Mouse (Mus musculus): ENCODE data around the gene Rbfox2.

The Rbfox2 gene

DNA sequence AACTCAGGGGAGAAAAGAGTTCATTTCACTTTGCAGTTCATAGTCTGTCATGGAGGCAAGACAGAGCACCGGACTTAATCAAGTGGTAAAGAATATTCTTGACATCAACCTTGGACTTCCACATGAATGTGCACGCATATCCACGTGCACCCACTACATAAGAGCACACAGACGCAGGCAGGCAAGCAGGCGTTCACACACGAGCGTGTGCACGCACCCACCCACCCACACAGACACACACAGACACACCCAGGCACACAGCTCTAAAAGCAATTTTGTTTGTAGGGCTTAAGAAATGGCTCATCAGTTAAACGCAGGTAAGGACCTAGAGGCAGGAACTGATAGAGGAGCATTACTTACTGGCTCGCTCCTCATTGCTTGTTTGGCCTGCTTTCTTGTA, 172.3 kb downstream of the Rbfox2 start:
- no peak for DNase-seq

DNA sequence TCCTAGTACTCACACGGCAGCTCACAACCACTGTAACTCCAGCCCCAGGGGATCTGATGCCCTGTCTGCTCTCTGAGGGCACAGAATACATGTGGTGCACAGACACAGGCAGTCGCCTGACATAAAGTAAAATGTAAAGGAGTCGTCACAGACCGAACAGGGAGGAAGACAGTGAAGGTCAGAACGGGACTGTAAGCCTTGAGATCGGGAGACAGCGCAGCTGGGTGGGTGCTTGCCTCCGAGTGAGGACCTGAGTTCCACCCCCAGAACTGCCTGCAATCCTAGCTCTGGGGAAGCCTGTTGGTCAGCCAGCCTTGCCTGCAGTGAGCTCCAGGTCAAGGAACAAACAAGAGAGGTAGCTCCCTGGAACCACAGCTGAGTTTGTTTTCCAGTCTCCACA, 177.7 kb downstream of the Rbfox2 start:
- no peak for DNase-seq

DNA sequence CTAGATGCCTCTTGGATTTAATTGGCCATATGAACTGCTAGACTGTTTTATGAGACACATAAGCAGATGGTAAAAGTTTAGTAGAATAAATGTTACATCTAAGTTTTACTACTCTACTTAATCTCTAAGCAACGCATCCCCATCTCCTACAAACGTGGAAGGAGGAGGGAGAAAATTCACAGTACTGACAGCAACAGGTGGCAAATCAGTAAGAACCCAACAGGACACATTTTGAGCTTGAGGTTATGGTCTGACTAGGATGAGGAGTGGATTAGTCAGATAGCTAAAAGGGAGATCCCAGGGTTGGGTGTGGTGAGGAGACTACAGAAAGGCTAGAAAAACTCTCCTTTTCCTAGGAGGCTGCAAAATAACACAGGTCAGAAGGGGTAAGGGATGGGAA, 179.1 kb downstream of the Rbfox2 start:
- no peak for DNase-seq

DNA sequence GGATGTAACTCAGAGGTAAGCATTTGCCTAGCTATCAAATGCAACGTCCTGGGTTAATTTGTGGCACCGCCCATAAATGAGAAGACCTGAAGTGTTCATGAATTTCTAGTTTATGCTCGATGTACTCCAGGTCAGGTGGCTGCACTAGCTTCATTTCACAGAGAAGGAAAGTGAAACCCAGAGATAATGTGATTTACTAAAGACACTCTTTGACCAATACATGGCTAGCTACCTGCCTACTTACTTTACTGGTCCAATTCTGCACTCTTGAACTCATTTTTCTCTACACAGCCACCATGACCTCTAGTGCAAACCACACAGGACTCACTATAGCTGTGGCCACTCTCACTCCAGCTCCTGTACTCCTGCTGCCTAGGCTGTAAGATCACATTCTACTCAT, 180.1 kb downstream of the Rbfox2 start:
- no peak for DNase-seq

DNA sequence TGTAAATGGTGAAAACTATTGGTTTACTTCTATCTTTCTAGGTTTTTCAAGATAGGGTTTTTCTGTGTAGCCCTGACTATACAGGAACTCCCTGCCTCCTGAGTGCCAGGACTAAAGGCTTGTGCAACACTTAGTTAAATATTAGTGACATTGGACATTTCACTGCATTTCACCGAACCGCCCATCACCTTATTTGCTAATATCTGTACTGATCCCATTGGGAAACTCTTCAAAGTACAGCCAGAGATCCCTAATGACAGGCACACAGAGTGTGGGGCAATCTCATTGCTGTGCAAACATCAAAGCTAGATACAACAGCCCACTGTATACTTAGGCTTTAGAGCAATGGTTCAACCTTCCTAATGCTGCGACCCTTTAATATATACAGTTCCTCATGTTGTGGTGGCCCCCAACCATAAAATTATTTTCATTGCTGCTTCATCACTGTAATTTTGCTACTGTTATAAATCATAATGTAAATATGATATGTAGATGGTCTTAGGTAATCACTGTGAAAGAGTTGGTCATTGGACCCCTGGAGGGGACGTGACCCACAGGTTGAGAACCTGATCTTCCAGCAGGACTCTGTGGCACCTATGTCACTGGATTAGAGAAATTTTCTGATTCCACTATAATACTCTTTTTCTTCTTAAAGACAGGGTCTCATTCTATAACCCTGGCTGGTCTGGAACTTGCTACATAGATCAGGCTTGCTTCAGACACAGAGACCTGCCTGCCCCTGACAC, 182.3 kb downstream of the Rbfox2 start:
- DNase-seq: no peak

DNA sequence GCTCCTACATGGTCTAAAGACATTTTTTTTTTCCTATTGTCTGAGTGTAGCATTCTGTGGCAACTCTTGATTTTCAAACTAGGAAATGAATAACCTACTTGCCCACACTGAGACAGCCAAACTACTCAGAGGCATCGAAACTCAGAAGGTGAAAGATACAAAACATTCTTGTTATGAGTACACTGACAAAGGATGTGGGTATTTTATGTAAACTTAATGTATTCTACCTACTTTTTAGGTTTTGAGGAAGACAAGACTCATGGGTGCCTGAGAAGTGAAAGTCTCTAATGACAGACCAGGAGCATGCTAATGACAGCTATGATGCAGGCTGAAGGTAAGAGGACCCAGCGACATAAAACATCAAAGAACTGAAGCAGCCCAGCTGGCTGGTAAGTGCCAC, 184.0 kb downstream of the Rbfox2 start:
- no peak for DNase-seq

DNA sequence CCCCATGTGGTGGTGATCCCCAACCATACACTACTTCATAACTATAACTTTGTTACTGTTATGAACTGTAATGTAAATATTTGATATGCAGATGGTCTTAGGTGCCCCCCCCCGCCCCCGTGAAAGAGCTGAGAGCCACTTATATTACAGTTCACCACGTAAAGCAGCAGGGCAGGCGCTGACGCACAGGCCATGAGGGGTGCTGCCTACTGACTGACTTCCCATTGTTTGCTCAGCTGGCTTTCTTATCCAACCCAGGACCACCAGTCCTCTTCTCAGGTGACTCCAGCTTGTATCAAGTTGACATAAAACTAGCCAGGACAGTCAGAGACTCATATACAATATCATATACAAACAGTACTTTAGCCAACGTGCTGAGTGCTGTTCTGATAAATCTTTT, 184.6 kb downstream of the Rbfox2 start:
- DNase-seq: no peak

DNA sequence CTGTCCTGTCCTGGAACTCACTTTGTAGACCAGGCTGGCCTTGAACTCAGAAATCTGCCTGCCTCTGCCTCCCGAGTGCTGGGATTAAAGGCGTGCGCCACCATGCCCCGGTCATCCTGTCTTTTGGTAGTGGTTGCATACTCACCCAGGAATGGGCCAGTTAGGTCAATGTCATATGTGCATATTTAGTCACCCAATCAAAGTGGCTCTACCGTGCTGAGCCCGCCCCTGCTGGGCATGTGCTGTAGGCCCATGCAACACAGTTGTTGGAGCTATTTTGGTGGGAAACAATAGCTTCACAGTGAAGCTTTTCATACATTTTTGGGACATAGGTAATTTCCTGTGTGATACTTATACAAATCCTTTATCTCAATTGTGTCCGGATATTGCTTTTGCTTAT, 187.1 kb downstream of the Rbfox2 start:
- no peak for DNase-seq

DNA sequence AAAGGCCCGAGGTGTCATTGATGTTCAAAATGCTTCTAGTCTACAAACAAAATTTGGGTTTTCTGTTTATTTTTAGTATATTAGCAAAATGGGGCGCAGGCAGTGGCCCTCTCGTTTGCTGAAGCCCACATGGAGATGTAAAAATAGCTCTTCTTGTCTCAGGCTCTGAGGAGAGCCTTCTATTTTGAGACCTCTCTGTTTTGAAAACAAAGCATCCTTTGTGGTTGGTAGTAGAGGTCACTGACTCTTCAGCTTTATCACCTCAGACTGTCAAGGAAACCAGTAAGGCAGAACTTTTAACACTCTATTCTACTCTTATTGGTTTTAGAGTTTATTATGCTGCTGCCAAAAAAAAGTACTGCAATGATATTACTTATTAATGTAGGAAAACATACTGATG, 189.6 kb downstream of the Rbfox2 start:
- no peak for DNase-seq

DNA sequence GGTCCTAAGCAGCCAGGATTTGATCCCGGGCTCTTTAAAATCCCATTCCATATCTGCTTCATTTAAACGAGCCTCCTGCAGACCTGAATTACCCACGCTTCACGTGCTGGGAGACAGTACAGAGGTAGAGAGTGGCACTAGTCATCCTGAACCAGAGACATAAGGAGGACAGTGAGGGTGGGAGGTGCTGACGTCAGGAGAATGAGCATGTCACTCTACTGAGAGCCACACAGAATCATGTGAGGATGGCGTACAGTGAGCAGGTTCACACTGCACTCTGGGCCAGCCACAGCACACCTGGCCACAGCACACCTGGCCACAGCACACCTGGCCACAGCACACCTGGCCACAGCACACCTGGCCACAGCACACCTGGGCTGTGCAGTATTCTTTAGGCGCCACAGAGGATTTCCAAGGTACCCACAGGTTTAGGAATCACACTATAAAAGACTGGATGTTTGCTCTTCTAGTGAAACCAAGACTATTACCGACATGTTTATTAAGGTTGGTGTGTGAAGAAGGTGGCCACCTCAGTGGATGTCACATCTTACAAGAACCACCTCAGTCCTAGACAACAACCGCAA, 190.6 kb downstream of the Rbfox2 start:
- no peak for DNase-seq

DNA sequence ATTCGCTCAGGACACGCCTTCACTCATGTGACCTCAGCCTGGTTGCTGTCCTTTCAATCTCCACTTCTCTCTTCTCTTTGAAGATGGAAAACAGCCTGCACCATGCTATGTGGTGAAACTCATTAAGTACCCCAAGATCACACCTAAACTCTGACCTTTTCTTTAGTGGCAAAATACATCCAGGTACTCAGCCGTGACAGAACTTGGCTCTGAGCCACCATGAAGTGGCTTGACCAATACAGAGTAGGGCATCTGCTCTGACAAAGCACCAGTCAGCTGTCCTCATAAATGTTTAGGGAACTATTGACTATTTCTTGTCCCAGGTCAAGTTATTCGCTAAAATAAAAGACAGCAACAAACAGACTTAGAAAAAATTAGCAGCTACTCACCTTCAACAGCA, 191.3 kb downstream of the Rbfox2 start:
- no peak for DNase-seq

DNA sequence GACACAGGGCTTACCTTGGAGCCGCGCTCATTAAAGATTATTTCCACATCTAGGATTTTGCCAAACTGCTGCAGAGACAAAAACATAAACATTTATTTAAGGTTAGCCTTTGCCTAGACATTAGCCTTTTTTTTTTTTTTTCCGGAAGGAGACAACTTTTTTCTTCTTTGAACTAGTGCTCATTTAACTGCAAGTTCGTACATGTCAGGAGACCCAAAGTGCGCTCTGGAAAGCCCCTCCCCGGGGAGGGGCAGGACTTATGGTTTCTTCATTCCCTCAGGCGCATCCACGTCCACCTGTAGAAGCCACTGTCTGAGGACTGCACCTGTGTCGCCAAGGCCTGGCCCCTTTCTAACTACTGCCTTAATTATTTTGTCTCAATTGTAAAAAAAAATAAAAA, 193.2 kb downstream of the Rbfox2 start:
- no peak for DNase-seq

DNA sequence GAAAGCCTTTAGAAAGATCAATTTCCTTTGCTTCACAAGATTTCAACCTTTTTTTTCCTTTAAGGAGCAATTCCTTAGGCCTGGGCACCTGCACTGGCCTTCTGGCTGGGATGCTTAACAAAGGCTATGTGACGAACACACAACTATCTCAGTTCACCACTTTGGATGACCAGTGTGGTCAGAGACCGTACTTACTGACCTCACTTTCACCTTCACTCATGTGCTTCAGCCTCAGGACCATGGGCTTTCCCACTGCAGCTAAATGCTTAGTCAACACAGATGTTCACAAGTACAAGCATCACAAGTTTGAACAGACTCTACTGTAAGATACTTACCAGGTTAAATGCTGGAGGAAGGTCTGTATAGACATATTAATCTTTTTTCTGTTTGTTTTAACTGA, 194.4 kb downstream of the Rbfox2 start:
- DNase-seq: no peak

DNA sequence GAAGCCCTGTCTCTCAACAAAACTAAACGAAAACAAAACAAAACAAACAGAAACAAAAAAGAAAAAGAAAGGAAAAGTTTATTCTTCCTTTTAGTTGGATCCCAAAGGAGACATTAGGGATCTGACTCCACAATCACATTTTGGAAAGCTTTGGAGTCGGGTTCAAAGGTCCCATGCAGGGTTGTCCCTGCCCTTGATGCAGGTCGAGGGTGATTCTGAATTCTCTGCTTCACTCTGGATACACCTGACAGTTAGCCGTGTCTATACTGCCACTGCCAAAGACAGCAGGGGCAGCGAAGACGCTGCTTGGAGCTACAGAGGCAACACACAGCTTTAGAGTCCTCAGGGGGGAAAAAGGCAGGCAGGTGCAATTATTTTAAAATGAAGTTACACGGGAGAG, 194.9 kb downstream of the Rbfox2 start:
- no peak for DNase-seq

DNA sequence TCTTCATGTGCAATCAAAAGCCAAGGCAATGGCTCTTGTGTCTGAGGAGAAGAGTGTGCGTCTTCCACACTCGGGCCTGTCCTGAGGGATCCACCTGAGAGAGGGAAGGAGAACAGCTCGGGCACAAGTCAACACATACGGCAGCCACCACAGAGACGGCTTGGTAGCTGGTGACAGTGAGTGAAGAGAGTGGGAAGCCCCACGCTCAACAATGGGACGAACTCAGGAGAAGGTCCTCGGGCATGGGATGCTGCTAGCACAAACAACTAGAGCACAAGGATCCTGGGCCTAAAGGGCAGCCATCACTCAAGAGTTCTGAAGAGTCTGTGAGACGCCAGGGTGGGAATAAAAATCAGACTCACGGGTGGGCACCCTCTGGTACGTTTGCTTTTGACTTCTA, 196.4 kb downstream of the Rbfox2 start:
- no peak for DNase-seq

DNA sequence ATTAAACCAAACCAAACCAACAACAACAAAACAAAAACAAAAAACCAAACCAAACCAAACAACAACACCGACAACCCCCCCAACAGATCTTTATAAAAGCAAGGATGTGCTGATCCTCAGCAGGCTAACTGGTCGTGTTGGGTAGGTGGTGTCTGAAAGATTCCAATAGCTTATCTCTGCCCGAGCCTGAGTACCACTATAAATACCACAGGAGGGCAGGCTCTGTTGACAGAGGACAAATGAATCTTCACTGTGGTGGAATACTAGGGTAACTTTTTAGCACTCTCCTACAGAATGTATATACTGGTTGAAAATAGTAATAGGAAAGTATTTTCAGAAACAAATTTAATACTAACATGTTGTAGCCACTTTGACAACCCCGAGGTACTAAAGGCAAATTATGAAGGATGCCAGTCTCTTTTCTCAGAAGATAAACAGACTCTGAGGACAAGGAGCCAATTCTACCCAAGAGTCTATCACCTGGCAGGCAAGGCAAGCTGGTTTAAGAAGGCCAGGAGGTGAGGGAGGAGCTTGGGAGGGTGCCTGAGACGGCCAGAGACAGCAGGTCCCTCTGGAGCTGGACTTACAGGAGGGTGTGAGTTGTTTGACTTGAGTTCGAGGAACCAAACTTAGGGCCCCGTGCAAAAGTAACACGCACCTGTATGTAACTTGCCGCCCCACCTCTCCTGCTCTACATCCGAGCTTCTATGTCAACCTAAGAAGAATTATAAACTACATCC, 199.5 kb downstream of the Rbfox2 start:
- DNase-seq: no peak

DNA sequence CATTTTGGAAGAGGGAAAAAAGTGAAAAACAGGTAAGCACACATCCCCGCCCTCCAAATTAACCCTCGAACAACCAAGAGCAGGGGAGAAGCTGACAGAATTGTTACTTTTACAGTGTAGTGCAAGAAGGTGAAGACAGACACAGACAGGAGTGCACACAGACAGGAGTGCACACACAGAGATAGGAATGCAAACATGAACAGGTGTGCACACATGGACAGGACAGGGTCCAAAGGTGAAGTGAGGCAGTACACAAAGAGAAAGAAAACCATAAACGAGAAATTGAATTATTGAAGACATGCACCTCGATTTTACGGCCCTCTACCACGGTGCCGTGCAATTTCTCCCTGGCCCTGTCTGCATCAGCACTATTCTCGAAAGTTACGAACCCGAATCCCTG, 201.5 kb downstream of the Rbfox2 start:
- no peak for DNase-seq

DNA sequence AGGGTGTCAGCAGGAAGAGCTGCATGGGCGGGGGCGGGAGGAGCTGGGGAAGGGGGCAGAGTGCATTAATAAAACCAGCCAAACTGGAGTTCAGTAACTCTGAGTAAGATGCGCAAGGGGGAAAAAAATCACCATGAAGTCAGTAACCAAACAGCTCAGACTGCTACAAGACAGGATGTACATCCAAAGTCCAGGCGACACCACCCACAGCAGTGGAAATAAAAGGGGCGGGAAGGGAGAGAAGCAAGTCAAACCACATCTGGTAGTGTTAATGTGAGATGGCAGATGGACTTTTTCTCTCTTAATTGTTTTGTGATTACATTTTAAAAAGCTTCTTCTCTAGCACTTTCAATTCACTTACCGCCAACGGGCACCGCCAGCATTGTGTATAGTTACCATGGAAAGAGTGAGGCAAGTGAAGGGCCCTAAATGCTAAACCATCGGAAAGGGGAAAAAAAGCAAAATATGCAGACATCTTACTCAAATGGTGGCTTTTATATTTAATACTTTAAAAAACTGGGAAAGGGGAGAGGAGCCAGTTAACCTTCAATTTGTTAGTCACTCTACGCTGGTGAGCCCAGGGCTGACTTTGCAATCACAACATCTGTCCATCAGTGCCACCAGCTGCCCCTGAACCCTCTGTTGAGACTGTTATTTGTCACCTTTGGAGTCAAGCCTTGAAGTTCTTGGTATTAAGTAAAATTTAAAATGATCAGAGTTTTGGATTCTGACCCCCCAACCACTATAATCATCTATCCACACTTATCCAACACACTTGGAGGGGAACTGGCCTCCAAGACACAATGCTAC, 202.2 kb downstream of the Rbfox2 start:
- DNase-seq: peak; percentile 14

DNA sequence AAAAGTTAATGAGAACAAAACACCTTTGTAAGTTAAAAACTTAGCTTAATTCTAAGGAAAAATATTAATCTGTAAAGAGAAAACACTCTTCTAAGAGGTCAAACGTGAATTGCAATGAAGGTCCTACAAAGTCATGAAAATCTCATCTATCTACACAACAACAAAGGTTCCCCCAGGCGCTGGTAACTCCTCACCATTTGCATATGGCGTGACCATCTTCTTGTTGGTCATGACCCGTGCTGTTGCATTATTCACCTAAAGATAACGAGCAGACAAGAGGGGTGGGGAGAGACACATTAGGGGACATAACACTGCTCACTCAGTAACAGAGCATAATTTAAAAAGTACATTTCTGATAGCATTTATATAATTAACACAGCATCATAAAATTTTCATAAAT, 204.1 kb downstream of the Rbfox2 start:
- DNase-seq: no peak

DNA sequence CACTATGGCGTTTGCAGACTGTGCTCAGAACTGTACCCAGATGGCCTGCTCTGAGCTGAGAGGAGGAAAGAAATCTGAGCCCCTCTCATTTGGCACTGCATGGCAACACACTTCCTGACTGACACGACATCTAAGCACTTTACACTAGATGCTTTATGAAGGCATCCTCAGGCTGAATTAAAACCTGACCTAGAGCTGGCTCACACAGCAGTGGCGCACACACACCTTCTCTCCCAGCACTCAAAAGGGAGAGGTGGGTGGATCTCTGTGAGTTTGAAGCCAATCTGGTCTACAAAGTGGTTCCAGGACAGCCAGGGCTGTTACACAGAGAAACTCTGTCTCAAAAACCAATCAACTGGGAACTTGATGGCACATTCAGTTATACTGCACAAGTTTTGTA, 207.0 kb downstream of the Rbfox2 start:
- no peak for DNase-seq

DNA sequence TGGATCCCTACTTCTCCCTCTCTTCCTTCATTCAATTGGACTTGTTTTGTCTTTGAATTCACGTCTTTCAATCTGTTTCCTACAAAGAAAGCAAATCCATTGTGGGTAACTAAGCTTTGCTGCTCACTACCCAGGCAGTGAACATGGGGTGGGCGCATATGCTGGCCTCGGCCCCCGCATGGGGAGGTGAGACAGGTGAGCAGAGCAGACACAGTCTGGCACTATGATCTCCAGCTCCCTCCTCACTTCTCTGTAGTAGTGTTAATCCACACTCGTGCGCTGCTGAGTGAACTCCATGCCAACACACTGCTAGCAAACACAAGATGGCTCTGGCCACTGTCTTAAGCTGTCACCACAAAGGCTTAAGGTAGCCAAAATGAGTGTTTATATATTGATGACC, 209.4 kb downstream of the Rbfox2 start:
- no peak for DNase-seq

DNA sequence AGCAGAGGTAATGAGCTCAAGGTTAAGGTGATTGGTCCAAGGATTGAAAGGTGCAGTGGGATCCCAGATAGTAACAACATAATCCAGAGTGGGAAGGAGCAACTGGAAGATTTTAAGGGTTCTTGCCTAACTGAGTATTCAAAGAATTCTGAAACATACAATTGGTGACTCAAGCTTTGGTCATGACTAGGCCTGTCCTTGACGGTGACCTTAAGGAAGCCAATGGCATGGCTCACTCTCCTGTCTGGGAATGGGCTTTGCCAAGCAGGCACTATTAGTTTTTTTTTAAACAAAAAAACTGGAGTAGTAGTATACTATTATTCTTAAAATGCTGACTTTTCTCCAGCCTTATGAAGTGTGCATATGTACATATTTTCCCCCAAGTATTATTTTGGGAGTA, 211.6 kb downstream of the Rbfox2 start:
- no peak for DNase-seq

DNA sequence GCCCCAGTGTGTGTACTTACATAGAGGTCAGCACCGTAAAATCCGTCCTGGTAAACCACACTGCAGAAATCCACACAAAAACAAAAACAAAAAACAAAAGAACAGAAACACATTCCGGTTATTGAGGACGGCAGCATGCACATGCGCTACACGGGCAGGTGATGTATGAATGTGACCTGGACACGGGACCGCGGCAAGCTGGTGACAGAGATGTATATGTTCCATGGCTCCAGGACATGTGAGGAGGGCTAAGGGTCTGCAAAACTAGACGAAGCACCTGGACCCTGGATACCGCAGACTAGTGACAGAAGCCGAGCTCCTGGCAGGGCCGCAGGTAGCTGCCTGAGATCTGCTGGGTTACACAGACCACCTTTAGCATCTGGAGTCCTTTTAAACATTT, 212.4 kb downstream of the Rbfox2 start:
- no peak for DNase-seq

DNA sequence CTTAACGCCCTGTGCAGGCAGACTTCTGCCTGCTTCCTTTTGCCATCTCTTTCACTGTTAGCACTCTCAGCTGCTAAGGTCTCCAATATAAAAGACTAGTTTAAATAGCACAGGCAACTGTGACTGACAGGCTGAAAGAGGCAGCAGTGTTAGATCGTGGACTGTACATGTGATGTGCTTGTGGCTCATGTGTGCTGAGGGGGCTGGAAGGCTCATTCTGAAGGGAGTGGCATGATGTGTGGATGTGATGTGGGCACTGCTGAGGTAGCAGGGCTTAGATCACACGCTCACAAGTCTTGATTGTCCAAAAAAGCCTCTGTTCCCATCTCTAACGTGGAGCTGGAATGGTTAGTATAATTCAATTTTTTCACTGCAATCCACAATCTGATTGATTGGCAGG, 215.4 kb downstream of the Rbfox2 start:
- no peak for DNase-seq

Data from lung, postnatal 10 days (tissue).